Mouse (Mus musculus): ENCODE results near the gene Rab14.
A peak's percentile ranks its signal among the peaks of the same experiment; 100 is the strongest.

The Rab14 gene

DNA sequence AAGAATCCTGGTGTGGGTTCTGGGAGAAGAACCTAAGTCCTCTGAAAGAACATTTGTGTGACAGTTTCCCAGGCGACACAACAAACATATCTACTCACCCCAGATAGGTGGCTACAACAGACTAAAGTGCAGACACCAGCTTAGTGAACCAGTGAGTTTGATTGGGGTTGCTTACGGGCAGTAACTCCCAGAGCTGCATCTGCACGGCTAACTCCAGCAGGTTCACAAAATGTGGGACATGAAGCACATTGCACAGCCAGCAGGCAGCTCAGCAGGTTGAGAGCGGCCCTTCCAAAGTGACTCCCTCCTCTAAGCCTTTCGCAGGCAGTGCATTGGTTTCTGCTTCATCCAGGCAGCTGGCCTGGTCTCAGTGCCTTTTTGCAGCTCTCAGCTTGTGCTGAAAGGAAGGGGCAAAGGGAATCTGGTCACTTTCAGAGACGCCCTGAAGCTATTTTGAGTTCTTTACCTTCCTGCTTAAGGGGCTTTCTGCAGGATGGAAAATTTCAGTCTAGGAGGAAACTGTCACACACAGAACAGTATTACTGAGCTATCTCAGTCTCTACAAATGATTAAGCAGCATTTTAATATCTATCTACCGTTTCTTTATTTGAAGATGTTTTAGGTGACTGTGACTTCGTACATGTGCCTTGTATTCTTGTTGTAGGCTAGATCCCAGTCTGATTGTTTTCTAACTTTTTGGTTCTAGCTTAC is 46.9 kb downstream of the Rab14 start:
- no peak for DNase-seq (ENCODE audit: low spot score)

DNA sequence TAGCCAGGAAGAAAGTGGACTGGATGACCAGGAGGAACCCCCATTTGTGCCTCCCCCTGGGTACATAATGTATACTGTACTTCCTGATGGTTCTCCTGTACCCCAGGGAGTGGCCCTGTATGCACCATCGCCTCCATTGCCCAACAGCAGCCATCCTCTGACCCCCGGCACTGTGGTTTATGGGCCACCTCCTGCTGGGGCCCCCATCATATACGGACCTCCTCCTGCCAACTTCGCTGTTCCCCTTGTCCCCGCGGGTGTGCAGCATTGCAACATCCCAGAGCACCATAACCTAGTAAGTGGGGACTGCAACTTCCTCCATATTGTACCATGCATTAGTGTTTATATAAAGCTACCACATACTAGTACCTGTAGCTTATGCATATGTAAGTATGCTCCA is 47.7 kb downstream of the Rab14 start:
- DNase-seq (ENCODE audit: low spot score), result no peak

DNA sequence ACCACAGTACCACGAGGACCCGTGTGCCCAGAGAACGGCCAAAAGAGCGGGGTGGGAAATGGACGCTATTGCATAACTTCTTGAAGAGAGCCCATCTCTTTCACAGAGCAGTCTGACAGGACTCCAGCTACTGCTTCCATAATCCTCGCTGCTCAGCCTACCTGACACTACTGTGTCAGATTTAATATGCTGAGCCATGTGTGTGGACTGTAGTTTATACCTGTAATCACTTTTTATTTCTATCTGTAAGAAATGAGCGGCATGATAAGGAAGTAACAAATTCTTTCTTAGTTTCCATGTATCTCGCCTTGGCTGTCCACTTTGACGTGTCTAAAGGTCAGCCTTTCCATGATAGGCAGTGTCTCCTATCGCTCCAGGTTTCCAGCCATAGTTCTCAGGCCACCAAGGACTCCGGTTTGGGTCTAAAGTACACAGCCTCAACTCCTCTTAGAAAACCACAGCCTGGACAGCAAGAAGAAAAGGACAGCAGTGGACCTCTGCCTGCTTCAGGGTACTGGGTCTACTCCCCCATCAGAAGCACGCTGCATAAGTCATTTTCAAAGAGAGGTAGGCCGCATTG is 49.5 kb downstream of the Rab14 start:
- DNase-seq (ENCODE audit: low spot score), result no peak

DNA sequence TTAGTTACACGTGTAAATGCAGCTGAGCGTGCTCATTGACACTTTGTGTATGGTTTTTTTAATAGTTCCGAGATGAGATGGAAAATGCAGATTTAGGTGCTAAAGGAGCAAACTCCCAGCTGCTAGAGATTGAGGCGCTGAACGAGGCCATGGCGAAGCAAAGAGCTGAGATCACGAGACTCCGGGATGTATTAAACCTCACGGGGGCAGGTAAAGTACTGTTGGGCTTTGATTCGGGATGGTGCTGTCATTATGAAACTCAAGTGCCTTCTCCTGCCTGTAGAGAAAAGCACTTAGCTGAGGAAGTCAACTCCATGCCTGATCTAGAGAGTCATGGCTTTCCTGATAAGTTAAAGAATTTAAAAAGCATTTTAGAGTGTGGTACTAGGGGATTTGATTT is 52.1 kb downstream of the Rab14 start:
- no peak for DNase-seq (ENCODE audit: low spot score)

DNA sequence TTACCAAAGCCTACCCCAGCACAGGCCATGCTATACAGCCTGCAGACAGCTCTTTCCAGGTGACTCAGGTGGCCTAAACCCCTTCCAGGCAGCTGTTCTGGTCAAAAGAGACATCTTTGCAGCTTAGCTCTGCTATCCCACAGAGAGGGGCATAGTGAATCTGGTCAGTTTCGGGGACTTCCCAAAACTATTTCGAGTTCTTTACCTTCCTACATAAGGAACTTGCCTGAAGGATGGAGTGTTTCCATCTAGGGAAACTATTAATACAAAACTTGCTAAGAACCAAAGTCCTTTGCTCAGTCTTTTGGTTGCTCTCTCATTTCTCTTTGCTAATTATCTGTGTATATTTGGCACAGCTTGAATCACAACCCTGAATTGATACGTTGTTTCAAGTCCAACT is 59.2 kb downstream of the Rab14 start:
- no peak for DNase-seq (ENCODE audit: low spot score)

DNA sequence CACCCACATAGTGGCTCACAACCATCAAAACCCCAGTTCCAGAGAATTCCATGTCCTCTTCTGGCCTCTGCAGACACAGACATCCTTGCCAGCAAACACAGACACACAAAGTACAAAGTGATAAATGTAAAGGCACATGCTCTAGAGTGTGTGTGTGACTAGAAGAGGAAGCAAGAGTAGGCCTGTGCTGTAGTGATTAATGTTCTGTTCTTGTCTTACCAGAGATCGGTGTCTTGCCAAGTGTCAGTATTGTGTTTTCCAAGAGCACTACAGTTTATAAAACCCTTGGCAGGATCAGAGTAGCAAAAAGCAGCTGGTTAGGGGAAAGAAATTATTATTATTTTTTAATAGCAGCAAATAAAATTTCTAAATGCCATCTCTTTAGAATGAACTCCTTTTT is 62.3 kb downstream of the Rab14 start:
- DNase-seq (ENCODE audit: low spot score), result no peak

DNA sequence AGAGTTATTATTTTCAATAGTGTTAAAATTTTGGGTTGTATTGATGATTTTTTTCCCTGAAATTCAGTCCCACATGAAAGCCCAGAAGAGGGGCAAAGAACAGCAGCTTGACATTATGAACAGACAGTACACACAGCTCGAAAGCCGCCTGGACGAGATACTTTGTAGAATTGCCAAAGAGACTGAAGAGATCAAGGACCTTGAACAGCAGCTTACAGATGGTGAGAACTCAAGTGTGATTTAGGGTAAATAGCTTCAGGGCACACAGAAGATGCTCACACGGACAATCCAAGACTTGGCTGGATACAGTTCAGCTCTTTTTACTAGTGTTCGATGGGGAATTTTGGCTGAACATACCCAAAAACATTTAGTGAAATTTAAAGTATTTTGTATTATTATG is 67.0 kb downstream of the Rab14 start:
- no peak for DNase-seq (ENCODE audit: low spot score)

DNA sequence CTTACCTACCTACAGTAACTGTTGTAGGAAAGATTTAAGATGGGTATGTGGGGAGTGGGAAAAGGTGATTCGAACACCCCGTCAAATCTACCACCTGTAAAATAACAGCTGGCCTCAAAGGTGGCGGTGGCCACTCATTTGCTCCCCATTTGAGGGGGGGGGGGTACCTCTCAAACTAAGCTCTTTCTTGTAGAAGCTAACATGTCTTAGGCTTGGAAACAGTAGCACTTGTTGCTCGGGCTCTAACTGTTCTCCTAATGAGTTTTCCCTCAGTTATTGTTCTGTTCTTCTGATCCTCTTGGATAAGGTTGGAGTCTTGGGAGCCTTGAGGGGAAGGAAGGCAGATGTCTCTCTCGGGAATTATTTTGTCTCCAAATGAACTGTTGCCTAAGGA is 68.3 kb downstream of the Rab14 start:
- no peak for DNase-seq (ENCODE audit: low spot score)

DNA sequence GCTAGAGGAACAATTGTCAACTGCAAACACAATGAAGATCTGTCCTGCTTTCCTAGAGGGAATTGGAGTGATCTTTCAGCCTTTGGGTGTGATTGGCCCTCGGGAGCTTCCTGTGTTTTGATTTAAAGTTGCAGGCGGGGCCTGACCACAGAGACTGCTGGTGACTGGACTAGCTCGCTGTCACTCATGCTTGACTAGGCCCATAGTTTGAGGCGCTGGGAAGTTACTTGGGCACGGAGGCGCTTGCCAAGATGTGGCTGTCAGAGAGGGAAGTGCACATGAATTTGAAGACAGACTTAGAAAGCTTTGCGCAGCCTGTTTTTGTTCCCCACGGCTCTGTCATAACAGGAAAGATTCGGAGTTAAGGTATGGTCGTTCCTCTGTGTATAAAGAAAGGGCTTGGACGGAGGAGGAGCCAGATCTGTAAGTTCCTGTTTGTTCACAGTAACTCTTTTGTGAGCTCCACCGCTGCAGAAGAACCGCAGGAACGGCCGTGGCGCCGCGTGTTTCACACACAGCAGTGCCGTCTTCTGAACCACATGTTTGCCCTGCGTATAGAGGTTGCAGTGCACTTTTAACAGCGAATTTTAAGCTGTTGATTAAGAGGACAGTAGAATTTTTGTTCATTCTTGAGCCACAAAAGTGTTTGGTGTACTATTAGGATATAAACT is 68.8 kb downstream of the Rab14 start:
- peak; percentile 94 for DNase-seq (ENCODE audit: low spot score)

DNA sequence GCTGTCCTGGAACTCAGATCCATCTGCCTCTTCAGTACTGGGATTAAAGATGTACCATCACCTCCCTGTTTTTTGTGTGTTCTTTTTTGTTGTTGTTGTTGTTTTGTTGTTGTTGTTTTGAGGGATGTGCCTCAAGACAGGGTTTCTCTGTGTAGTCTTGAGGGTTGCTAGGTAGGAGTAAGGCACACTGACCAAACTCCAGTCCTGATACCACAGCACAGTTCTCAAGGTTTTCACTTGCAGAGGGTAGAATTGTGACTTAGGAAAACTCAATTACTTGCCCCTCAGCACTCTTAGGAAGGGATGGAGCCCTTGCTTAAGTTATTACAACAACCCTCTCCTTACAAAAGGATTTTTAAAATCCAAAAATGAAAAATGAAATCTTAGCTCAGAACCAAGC is 69.4 kb downstream of the Rab14 start:
- DNase-seq (ENCODE audit: low spot score), result no peak

All from testis, postnatal 10 days (tissue).